Mouse (Mus musculus) cerebellum, adult 2 months (tissue): ENCODE measurements around the gene Mta3. TPM values are rescaled to one million over a fixed set of nuclear protein-coding genes. Genes with fewer than 3 reads are reported as not detected.

Source experiments
- DNase-seq, 2 experiments: peaks; one replicate each; pipeline ENCODE4 v3.0.0; 2021
- H3K27ac ChIP-seq: fragments of 200-500 bp; 2 replicates; pipeline ENCODE4 v1.5.1; 2012; ENCODE audit warnings: low read length, control low read depth, inconsistent platforms; ENCODE audit not compliant: insufficient read depth
- H3K27me3 ChIP-seq: fragments of 200-500 bp; 2 replicates; pipeline ENCODE4 v1.6.1; 2012; ENCODE audit warnings: inconsistent platforms, mild to moderate bottlenecking, low read length, moderate library complexity; ENCODE audit not compliant: control insufficient read depth, insufficient read depth
- H3K4me1 ChIP-seq: fragments of 200-500 bp; 2 replicates; pipeline ENCODE4 v1.6.1; 2011; ENCODE audit warnings: low read length; ENCODE audit not compliant: control insufficient read depth, insufficient read depth
- H3K4me3 ChIP-seq: fragments of 200-500 bp; replicated peaks from 2 replicates; pipeline ENCODE3; 2011; ENCODE audit warnings: mild to moderate bottlenecking, low read depth, low read length, control low read depth; ENCODE audit not compliant: insufficient read depth
- POLR2A ChIP-seq: fragments of 200-500 bp; IDR thresholded peaks from 2 replicates; pipeline ENCODE4 v1.6.1; 2011; ENCODE audit warnings: low read length, control low read depth, borderline replicate concordance; ENCODE audit not compliant: insufficient read depth
- WGBS: fragments of 180-500 bp; shearing (Covaris S2); methylation state at CpG from one replicate; pipeline ENCODE4 v1.1.7; 2018; 5-methylcytosine and 5-hydroxymethylcytosine counted together
- polyA plus RNA-seq: library from polyadenylated mRNA; depleted of rRNA; stranded (reverse); fragments of >200 nt; gene quantifications from 2 replicates; pipeline ENCODE4 v1.2.3, GENCODE M21; 2012; rRNA removed

Gene Mta3
- polyA plus RNA-seq, 1 experiment = 67.2 TPM

DNA sequence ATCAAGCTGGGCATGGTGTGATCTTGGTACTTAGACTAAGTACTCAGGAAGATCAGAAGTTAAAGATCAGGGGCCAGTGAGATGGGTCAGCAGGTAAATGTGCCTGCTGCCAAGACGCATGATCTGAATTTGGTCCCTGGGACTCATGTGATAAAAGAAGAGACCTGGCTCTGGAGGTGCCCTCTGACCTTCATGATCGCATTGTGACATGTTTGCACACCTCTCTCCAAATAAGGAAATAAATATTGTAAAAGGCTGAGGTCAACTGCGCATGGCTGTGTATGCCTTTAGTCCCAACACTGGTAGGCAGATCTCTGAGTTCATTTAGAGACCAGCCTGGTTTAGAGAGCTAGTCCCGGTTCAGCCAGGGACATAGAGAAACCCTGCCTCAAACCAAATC is 164.4 kb downstream of the Mta3 start:
- no peak for DNase-seq
- Histone ChIP-seq H3K27me3 (no peaks in the 10 kb centered on the region), H3K4me1 (peaks cover 3% of the 10 kb centered on the region; the same call in 1 of the 2 replicates), H3K4me3 (no peak overlapping the region), H3K27ac (no peak overlapping the region)
- no peak for TF ChIP-seq POLR2A
- WGBS = 96% methylated on average over 4 of the region's 4 CpGs

Other genes starting within 250 kb of the Mta3 start
- gene Cox7a2l, start 188.8 kb upstream of the Mta3 start, polyA plus RNA-seq = 254 and 280 TPM in 2 replicates
- 0.15 and 0.25 TPM in 2 replicates for gene Kcng3, start 74.3 kb upstream of the Mta3 start, polyA plus RNA-seq
- gene Haao, start 141.8 kb downstream of the Mta3 start, polyA plus RNA-seq = 0.51 and 0.75 TPM in 2 replicates